Mouse (Mus musculus) ovary, adult 10 weeks (tissue): ENCODE data around the gene Cnpy1. TPM values are rescaled to one million over a fixed set of nuclear protein-coding genes. Genes with fewer than 3 reads are reported as not detected.

Experiments
- polyA plus RNA-seq: library from polyadenylated mRNA; stranded (reverse); fragments of 350-450 nt; fragmentation: Illumina TruSeq; extraction: RNeasy Lipid Tissue Mini Kit (QIAGEN cat#74804); gene quantifications from one replicate; pipeline ENCODE4 v1.2.3, GENCODE M21; 2014

The Cnpy1 gene
- 0.71 TPM for polyA plus RNA-seq

GRCm38 (mm10) chr5:28245574-28245973 lies at the start of gene Cnpy1:
Gene Cnpy1 (minus strand): TSS chr5:28245806.

DNA sequence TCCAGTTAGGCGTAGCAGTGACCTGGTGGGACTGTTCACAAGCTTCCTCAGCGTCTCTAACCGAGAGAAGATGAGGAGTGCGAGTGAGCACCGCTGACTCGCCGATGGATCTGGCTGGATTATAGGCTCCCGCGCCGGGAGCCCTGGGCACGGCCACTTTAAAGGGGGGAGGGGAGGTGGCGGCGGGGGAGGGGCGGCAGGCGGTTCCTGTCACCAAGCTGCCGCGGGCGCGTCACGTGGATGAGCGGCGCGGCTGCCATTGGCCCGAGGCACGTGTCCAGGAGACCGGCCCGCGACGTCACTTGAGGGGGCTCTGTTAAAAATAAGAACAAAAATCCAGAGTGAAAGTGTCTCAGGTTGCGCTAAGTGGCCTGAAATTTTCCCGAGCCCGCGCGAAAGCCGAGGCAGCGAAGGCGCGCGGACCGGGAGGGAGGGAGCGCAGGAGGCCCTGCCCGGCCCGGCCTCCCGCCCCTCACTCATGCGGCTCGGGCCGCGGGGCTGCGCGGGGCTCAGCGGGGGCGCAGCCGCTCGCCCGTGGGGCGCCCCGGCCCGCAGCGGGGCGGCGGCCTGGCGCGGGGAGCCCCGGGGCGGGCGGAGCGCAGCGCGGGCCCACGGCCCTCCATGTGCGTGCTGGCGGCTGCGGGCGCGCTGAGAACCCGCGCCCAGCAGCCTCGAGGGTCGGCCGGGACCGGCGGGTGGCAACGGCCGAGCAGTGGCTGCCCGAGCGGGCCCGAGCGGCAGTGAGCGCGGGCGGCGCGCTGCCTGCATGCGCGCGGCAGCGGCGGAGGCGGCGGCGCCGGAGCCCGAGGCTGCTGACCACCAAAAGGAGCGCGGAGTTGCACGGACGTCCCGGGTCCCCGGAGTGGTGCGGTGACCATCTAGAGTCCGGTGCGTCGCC lies 80.0 kb downstream of the Cnpy1 start, which contains the start of gene En2:
En2 (plus strand) TSS at position 337 of the 898 bp plus-strand sequence.

Other genes with a start within 250 kb of the Cnpy1 start
- gene Insig1, start 174.4 kb downstream of the Cnpy1 start, polyA plus RNA-seq = 107 TPM
- gene En2, start 80.1 kb downstream of the Cnpy1 start, polyA plus RNA-seq = not detected
- 65.8 TPM for gene Rbm33, start 71.3 kb upstream of the Cnpy1 start, polyA plus RNA-seq
- 0.14 TPM for gene Shh, start 221.4 kb upstream of the Cnpy1 start, polyA plus RNA-seq